Mouse (Mus musculus) testis, adult 2 months (tissue): Measurements from ENCODE around the gene Sox5. TPM values are rescaled to one million over a fixed set of nuclear protein-coding genes. Genes with fewer than 3 reads are reported as not detected.

Source experiments
- H3K27ac ChIP-seq: fragments of 200-500 bp; 2 replicates; pipeline ENCODE4 v1.5.1; 2012; ENCODE audit warnings: low read depth, low read length; ENCODE audit not compliant: control insufficient read depth, insufficient read depth
- H3K27me3 ChIP-seq: fragments of 200-500 bp; 2 replicates; pipeline ENCODE4 v1.6.1; 2012; ENCODE audit warnings: mild to moderate bottlenecking, low read length, moderate library complexity; ENCODE audit not compliant: control insufficient read depth, insufficient read depth
- H3K36me3 ChIP-seq: fragments of 200-500 bp; 2 replicates; pipeline ENCODE4 v1.6.1; 2012; ENCODE audit warnings: mild to moderate bottlenecking, low read length; ENCODE audit not compliant: control insufficient read depth, insufficient read depth
- H3K4me1 ChIP-seq: fragments of 200-500 bp; 2 replicates; pipeline ENCODE4 v1.6.1; 2012; ENCODE audit warnings: low read length; ENCODE audit not compliant: control insufficient read depth, insufficient read depth
- H3K4me3 ChIP-seq: fragments of 200-500 bp; 2 replicates; pipeline ENCODE4 v1.5.1; 2012; ENCODE audit warnings: low read depth, mild to moderate bottlenecking, low read length, moderate library complexity, mixed read lengths; ENCODE audit not compliant: control insufficient read depth
- CTCF ChIP-seq: fragments of 200-500 bp; IDR thresholded peaks from 2 replicates; pipeline ENCODE4 v1.5.1; 2012; ENCODE audit warnings: low read depth, mild to moderate bottlenecking, inconsistent platforms, low read length, moderate library complexity; ENCODE audit not compliant: control insufficient read depth, insufficient read depth, insufficient replicate concordance
- POLR2A ChIP-seq: fragments of 200-500 bp; IDR thresholded peaks from 2 replicates; pipeline ENCODE4 v1.6.1; 2012; ENCODE audit warnings: low read depth, mild to moderate bottlenecking, inconsistent platforms, low read length, moderate library complexity; ENCODE audit not compliant: control insufficient read depth
- polyA plus RNA-seq: library from polyadenylated mRNA; depleted of rRNA; stranded (reverse); fragments of >200 nt; gene quantifications from 2 replicates; pipeline ENCODE4 v1.2.3, GENCODE M21; 2012

Gene Sox5
- polyA plus RNA-seq, 1 experiment, result 148 TPM

GRCm38 (mm10) chr6:144444367-144444766, 337.4 kb downstream of the Sox5 start:
- H3K27ac ChIP-seq, result no peak overlapping the region
- no peak for TF ChIP-seq POLR2A
- no peak for TF ChIP-seq CTCF

GRCm38 (mm10) chr6:144443681-144444080, 338.1 kb downstream of the Sox5 start:
- Histone ChIP-seq H3K27me3 (no peaks in the 10 kb centered on the region), H3K4me3 (no peak overlapping the region), H3K4me1 (no peaks in the 10 kb centered on the region), H3K27ac (no peak overlapping the region), H3K36me3 (no peaks in the 10 kb centered on the region)
- TF ChIP-seq CTCF (no peak), POLR2A (no peak)

More at GRCm38 (mm10) chr6:144444367-144444766, 337.4 kb downstream of the Sox5 start:
- Histone ChIP-seq H3K27me3 (no peaks in the 10 kb centered on the region), H3K36me3 (no peaks in the 10 kb centered on the region), H3K4me3 (no peak overlapping the region), H3K4me1 (no peaks in the 10 kb centered on the region)

- no peaks in the 10 kb centered on the region for H3K36me3 ChIP-seq
- no peaks in the 10 kb centered on the region for H3K27me3 ChIP-seq
- no peaks in the 10 kb centered on the region for H3K4me1 ChIP-seq
- H3K4me3 ChIP-seq, result no peak overlapping the region
- no peak overlapping the region for H3K27ac ChIP-seq
- peak; percentile 90 for TF ChIP-seq CTCF
- no peak for TF ChIP-seq POLR2A
Measured at GRCm38 (mm10) chr6:144429276-144429675, 352.5 kb downstream of the Sox5 start.

GRCm38 (mm10) chr6:144408030-144408429, 373.7 kb downstream of the Sox5 start:
- Histone ChIP-seq H3K4me1 (no peaks in the 10 kb centered on the region), H3K27ac (no peak overlapping the region), H3K4me3 (no peak overlapping the region), H3K36me3 (no peaks in the 10 kb centered on the region), H3K27me3 (no peaks in the 10 kb centered on the region)
- TF ChIP-seq CTCF (no peak), POLR2A (no peak)

- no peak for TF ChIP-seq POLR2A
- no peak for TF ChIP-seq CTCF
- Histone ChIP-seq H3K36me3 (no peaks in the 10 kb centered on the region), H3K4me3 (no peak overlapping the region), H3K27ac (no peak overlapping the region), H3K27me3 (no peaks in the 10 kb centered on the region), H3K4me1 (no peaks in the 10 kb centered on the region)
Measured at GRCm38 (mm10) chr6:144398115-144398514, 383.7 kb downstream of the Sox5 start.

- Histone ChIP-seq H3K27ac (no peak overlapping the region), H3K36me3 (no peaks in the 10 kb centered on the region)
- no peak for TF ChIP-seq CTCF
- no peak for TF ChIP-seq POLR2A
Measured at GRCm38 (mm10) chr6:144393151-144393550, 388.6 kb downstream of the Sox5 start.

GRCm38 (mm10) chr6:144389333-144390054, 392.3 kb downstream of the Sox5 start:
- H3K36me3 ChIP-seq, result no peaks in the 10 kb centered on the region
- no peak overlapping the region for H3K4me3 ChIP-seq
- H3K27me3 ChIP-seq, result no peaks in the 10 kb centered on the region
- TF ChIP-seq POLR2A (no peak), CTCF (no peak)
- H3K4me1 ChIP-seq, result no peaks in the 10 kb centered on the region
- H3K27ac ChIP-seq, result no peak overlapping the region

More at GRCm38 (mm10) chr6:144393151-144393550, 388.6 kb downstream of the Sox5 start:
- H3K27me3 ChIP-seq, result no peaks in the 10 kb centered on the region
- H3K4me1 ChIP-seq, result no peaks in the 10 kb centered on the region
- no peak overlapping the region for H3K4me3 ChIP-seq

- H3K27me3 ChIP-seq, result no peaks in the 10 kb centered on the region
- H3K27ac ChIP-seq, result no peak overlapping the region
- TF ChIP-seq CTCF, result no peak
- H3K36me3 ChIP-seq, result no peaks in the 10 kb centered on the region
- H3K4me3 ChIP-seq, result no peak overlapping the region
- H3K4me1 ChIP-seq, result no peaks in the 10 kb centered on the region
Measured at GRCm38 (mm10) chr6:144387539-144388255, 394.1 kb downstream of the Sox5 start.
